Mouse (Mus musculus): ENCODE measurements around the gene Pcgf6. TPM values are rescaled to one million over a fixed set of nuclear protein-coding genes. Genes with fewer than 3 reads are reported as not detected.

Pcgf6 gene
- polyA plus RNA-seq, 1 experiment from 2014 or later, result 36.4 TPM

- no peaks in the 10 kb centered on the region for H3K36me3 ChIP-seq (ENCODE audit: control insufficient read depth, insufficient read depth, low read length)
- H3K9ac ChIP-seq (ENCODE audit: low read depth, low read length), result no peak overlapping the region
- H3K9me3 ChIP-seq (ENCODE audit: control insufficient read depth, low read length), result no peaks in the 10 kb centered on the region
- H3K27me3 ChIP-seq (ENCODE audit: control insufficient read depth, insufficient read depth, low read length), result no peaks in the 10 kb centered on the region
- H3K4me3 ChIP-seq (ENCODE audit: low read length), result no peak overlapping the region
- no peak overlapping the region for H3K27ac ChIP-seq (ENCODE audit: low read depth, low read length)
- 80% methylated on average over 13 of the region's 13 CpGs for WGBS
- peaks cover 27% of the 10 kb centered on the region for H3K4me1 ChIP-seq (ENCODE audit: control insufficient read depth, insufficient read depth, low read length)
- no peak for ATAC-seq (ENCODE audit: low FRiP score, low TSS enrichment)
- H3K4me2 ChIP-seq (replicated peaks; ENCODE audit: low read depth, low read length), result no peak overlapping the region
These were observed 65.7 kb downstream of the Pcgf6 start for GRCm38 (mm10) chr19:46984726-46985622.

DNA sequence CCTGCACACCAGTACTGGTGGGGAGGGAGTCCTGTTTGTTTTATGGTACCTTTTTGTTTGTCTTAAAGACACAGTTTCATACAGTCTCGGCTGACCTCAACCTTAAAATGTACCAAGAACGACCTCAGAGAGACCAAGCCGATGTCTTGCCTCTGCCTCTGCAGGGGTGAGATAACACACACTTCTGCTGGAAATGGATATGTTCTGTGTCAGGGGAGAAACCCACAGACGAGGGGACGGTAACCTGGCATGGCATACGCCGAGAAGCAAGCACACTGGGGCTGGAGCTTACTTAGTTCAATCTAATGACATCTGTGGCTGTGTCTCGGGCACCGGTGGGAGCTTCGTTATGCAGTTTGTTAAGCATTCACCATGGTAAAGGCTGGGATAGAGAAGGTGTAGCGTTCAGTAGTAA lies 66.7 kb downstream of the Pcgf6 start:
- H3K4me1 ChIP-seq (ENCODE audit: control insufficient read depth, insufficient read depth, low read length), result peaks cover 19% of the 10 kb centered on the region
- 32% methylated on average over 11 of the region's 11 CpGs for WGBS
- no peaks in the 10 kb centered on the region for H3K27me3 ChIP-seq (ENCODE audit: control insufficient read depth, insufficient read depth, low read length)
- no peak overlapping the region for H3K27ac ChIP-seq (ENCODE audit: low read depth, low read length)
- no peaks in the 10 kb centered on the region for H3K9me3 ChIP-seq (ENCODE audit: control insufficient read depth, low read length)
- H3K4me2 ChIP-seq (replicated peaks; ENCODE audit: low read depth, low read length), result no peak overlapping the region
- ATAC-seq (ENCODE audit: low FRiP score, low TSS enrichment), result no peak
- H3K4me3 ChIP-seq (ENCODE audit: low read length), result no peak overlapping the region
- no peak overlapping the region for H3K9ac ChIP-seq (ENCODE audit: low read depth, low read length)
- no peaks in the 10 kb centered on the region for H3K36me3 ChIP-seq (ENCODE audit: control insufficient read depth, insufficient read depth, low read length)

Other genes with a start within 250 kb of the Pcgf6 start
- gene Ina, start 36.2 kb downstream of the Pcgf6 start, polyA plus RNA-seq (2014; fragmentation: Nextera tagmentation; extraction: Ambion mirVana), result 0.31 and 0.41 TPM in 2 replicates
- 61.5 and 80.2 TPM in 2 replicates for gene Nt5c2, start 35.8 kb downstream of the Pcgf6 start, polyA plus RNA-seq (2014; fragmentation: Nextera tagmentation; extraction: Ambion mirVana)
- 9.6 and 10.6 TPM in 2 replicates for gene Taf5, start 16.8 kb upstream of the Pcgf6 start, polyA plus RNA-seq (2014; fragmentation: Nextera tagmentation; extraction: Ambion mirVana)
- gene Usmg5, start 39.7 kb upstream of the Pcgf6 start, polyA plus RNA-seq (2014; fragmentation: Nextera tagmentation; extraction: Ambion mirVana), result 1,126 and 1,715 TPM in 2 replicates
- gene Pdcd11, start 39.9 kb upstream of the Pcgf6 start, polyA plus RNA-seq (2014; fragmentation: Nextera tagmentation; extraction: Ambion mirVana), result 9.9 and 11.1 TPM in 2 replicates
- 1.9 and 3.8 TPM in 2 replicates for gene Calhm2, start 87.4 kb upstream of the Pcgf6 start, polyA plus RNA-seq (2014; fragmentation: Nextera tagmentation; extraction: Ambion mirVana)
- gene Calhm1, start 93.3 kb upstream of the Pcgf6 start, polyA plus RNA-seq (2014; fragmentation: Nextera tagmentation; extraction: Ambion mirVana), result not detected in 2 replicates
- gene Calhm3, start 106.9 kb upstream of the Pcgf6 start, polyA plus RNA-seq (2014; fragmentation: Nextera tagmentation; extraction: Ambion mirVana), result not detected in 2 replicates
- 4.7 and 5.9 TPM in 2 replicates for gene Neurl1a, start 127.9 kb upstream of the Pcgf6 start, polyA plus RNA-seq (2014; fragmentation: Nextera tagmentation; extraction: Ambion mirVana)

Data from kidney, embryonic 14.5 days (tissue).